Mouse (Mus musculus) ES-Bruce4 (cell line): ENCODE data around the gene Trim17.

Experiments used
- CTCF ChIP-seq: IDR thresholded peaks from one replicate; pipeline ENCODE4 v1.8.1; 2011; ENCODE audit warnings: low read depth, low read length
- POLR2A ChIP-seq: IDR thresholded peaks from one replicate; pipeline ENCODE4 v1.8.1; 2011; ENCODE audit warnings: low read length; ENCODE audit not compliant: insufficient read depth

DNA sequence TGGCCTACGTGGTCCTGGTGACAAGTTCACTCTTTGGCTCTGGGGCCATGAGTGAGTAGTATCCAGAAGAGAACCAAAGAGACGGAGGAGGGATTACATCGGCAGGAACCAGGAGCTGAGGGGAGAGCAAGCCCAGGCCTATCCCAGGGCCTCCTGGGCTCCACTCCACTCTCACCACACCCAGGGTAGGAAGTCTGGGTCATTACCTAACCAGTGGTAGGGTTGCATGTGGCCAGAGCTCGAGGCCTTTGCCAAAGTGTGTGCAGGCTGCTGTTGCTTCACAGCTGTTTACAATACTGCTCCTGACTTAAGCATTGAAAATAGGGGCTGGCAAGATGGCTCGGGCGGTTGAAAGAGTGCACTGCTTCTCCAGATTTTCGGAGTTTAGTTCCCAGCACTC, 25.2 kb downstream of the Trim17 start:
- no peak for TF ChIP-seq CTCF
- TF ChIP-seq POLR2A, result no peak
